Mouse (Mus musculus): Measurements from ENCODE around the gene Vmn1r18.

GRCm38 (mm10) chr6:57431196-57431595 is 35.6 kb upstream of the Vmn1r18 start:
- TF ChIP-seq CTCF (IDR thresholded peaks at IDR 0.05; ENCODE audit: control insufficient read depth, insufficient read depth, low read length) (no peak), POLR2A (IDR thresholded peaks at IDR 0.05; ENCODE audit: borderline replicate concordance, control insufficient read depth, low read depth, low read length) (no peak)

All from bone marrow, adult 2 months (tissue).